Mouse (Mus musculus): ENCODE data around the gene Fmnl1.

DNA sequence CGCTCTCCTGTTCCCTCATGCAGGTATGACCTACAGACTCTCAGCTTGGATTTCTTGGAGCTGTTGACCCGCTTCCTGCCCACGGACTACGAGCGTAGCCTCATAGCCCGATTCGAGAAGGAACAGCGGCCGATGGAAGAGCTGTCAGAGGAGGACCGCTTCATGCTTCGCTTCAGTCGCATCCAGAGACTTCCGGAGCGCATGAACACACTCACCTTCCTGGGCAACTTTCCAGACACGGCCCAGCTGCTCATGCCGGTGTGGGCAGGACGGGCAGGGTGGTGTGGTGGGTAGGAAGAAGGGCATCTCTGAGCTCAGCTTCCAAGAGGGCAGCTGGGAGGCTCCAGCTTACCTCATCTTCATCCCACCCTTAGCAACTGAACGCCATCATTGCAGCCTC lies 24.3 kb downstream of the Fmnl1 start:
- TF ChIP-seq CTCF (conservative IDR thresholded peaks at IDR 0.05; ENCODE audit: low read length) (no peak), NANOG (IDR thresholded peaks at IDR 0.05; ENCODE audit: borderline replicate concordance, low read length) (no peak)

Measured in E14TG2a.4 (cell line).